Mouse (Mus musculus): ENCODE data around the gene Plac9a. TPM values are rescaled to one million over a fixed set of nuclear protein-coding genes. Genes with fewer than 3 reads are reported as not detected.

The Plac9a gene
- total RNA-seq, 2 experiments from 2014 or later = not detected

DNA sequence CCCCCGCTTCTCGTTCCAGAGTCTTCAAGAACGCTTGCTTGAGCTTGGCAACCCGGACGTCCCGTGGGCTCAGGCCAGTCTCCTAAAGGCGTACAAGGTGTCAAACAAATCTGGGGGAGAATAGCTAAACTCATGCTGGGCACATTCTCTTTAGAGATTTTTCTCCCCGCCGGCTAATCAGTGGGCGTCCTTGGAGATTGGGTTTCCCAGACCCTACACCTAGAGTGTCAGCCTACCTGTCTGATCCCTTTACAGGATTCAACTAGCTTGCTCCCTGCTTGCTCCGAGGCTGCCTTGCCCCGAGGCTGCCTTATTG, 60.3 kb downstream of the Plac9a start:
- Histone ChIP-seq H3K27ac (peak overlapping the region; percentile 83), H3K4me3 (peak overlapping the region; percentile 74)
- TF ChIP-seq CTCF (IDR thresholded peaks at IDR 0.05) = no peak
- intact Hi-C loops (cut with DNase I) = no loop called here
- no peak for DNase-seq (ENCODE audit: extremely low spot score in 1 of 2, low spot score in 2 of 2)

DNA sequence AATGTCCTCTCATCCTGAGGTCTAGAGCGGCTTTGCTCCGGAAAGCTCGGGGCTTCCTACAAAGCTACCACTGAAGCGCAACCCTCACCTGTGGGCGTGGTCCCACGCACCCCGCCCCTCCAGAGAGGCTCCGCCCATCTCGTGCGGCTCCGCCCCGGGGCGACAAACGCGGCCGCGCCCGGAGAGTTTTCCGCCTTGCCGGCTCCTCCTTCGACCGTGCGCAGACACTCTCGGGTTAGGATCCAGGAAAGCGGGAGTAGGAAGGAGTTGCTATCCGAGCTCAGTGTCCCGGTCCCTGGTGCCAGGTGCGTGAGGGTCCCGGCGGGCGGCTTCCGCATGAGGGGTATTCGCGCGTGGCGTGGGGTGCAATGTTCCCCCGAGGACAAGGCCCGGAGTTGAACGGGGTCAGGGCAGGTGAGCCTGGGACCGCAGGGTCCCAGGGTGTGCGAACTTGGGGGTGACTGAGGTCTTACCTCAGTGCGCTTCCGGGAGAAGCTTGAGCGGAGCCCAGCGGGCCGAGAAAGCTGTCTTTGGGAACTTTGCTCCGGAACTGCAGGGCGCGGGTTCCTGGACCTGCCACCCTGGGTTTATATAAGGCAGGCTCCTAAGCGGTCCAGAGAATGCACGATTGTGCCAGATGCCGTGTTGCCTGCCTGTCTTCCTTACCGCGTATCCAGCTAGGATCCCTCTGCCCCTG, 60.8 kb downstream of the Plac9a start, which contains the start of gene Anxa11:
Anxa11 (plus strand) TSS at position 166 of the 697 bp plus-strand sequence.
- TF ChIP-seq CTCF (IDR thresholded peaks at IDR 0.05) = no peak

DNA sequence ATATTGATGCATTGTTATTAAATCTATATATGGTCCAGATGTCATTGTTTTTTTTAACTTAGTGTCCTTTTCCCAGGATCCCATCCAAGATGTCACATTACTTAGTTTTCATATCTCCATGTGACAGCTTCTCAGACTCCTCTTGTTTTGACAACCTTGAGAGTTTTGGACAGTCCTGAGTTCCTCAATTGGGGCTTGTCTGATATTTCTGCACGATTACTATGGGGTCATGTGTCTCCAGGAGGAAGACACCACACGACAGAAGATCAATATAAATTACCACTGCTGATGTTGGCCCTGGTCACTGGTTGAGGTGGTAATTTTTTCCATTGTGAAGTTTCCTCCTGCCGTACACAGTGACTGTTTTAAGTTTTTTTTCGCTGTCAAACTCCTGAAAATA, 61.3 kb downstream of the Plac9a start:
- no peak for DNase-seq (ENCODE audit: extremely low spot score in 1 of 2, low spot score in 2 of 2)
- peak overlapping the region; percentile 74 for H3K4me3 ChIP-seq
- no peak overlapping the region; the same call in 1 of the 2 replicates for H3K27ac ChIP-seq
- TF ChIP-seq CTCF (IDR thresholded peaks at IDR 0.05) = no peak
- intact Hi-C loops (cut with DNase I) = no loop called here

More for the DNA sequence above, 60.8 kb downstream of the Plac9a start, which contains the start of gene Anxa11:
- intact Hi-C loops (cut with DNase I) = no loop called here
- DNase-seq (ENCODE audit: extremely low spot score in 1 of 2, low spot score in 2 of 2) = peak; percentile 74 to 82
- Histone ChIP-seq H3K4me3 (peak within 1 kb of the TSS; percentile 74), H3K27ac (peak within 1 kb of the TSS; percentile 83)

DNA sequence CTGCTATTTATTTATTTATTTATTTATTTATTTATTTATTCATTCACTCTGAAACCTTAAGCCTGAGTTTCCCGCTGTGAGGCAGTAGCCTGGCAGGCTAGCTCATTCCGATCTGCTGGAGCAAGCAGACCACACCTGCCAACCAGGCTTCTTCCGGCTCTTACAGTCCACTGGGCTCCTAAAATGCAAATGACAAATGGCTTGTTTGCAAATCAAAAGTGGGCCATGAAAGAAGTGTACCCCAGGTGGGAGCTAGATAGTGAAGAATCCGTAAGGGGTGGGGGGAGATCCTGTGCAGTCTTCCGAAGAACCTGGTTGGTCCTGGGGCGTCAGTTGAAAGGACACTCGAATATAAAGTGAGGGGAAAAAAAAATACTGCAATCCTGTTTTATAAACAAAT, 61.9 kb downstream of the Plac9a start:
- no peak for DNase-seq (ENCODE audit: extremely low spot score in 1 of 2, low spot score in 2 of 2)
- no peak for TF ChIP-seq CTCF (IDR thresholded peaks at IDR 0.05)
- intact Hi-C loops (cut with DNase I) = no loop called here
- Histone ChIP-seq H3K27ac (no peak overlapping the region), H3K4me3 (no peak overlapping the region)

DNA sequence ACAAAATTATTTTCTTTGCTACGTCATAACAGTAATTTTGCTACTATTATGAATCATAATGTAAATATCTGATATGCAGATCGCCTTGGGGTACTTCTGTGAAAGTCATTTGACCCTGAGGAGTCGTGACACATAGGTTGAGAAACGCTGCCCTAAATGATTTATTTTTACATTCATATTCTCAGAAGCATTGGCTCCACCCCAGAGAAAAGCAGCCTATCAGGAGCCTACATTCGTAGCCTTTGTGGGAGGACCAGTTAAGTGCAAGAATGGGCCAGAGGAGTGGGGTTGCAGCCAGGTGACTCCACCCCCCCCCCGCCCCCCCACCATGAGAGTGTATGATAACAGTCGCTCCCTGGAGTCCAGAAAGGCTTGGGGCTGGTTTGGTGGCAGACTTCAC, 63.1 kb downstream of the Plac9a start:
- H3K4me3 ChIP-seq = no peak overlapping the region
- TF ChIP-seq CTCF (IDR thresholded peaks at IDR 0.05) = no peak
- DNase-seq (ENCODE audit: extremely low spot score in 1 of 2, low spot score in 2 of 2) = no peak
- H3K27ac ChIP-seq = no peak overlapping the region
- intact Hi-C loops (cut with DNase I) = no loop called here

DNA sequence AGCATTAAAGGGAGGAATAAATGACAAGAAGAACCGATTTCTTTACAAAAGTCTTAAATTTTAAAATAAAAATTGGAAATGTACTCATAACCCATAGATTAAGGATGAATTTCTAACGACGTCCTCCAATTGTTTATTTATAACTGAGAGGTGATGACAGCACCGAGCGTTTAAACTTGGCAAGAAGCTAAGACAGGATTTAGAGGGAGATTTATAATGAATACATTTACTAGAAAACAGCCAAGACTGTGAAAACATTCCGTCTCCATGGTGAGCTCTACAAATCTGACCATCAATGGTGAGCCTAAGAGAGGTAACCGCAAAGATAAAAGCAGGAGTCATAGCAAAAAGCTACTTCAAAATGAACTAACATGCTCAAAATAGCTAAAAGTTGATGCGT, 64.5 kb downstream of the Plac9a start:
- DNase-seq (ENCODE audit: extremely low spot score in 1 of 2, low spot score in 2 of 2) = no peak
- intact Hi-C loops (cut with DNase I) = no loop called here
- no peak for TF ChIP-seq CTCF (IDR thresholded peaks at IDR 0.05)

More for the DNA sequence above, 64.5 kb downstream of the Plac9a start:
- H3K27ac ChIP-seq = no peak overlapping the region
- H3K4me3 ChIP-seq = no peak overlapping the region

Other genes with a start within 250 kb of the Plac9a start
- gene Ppif, start 208.9 kb downstream of the Plac9a start, total RNA-seq (2021) = 10 to 100 TPM; 24.0 to 24.3 TPM
- 10 to 100 TPM; 47.0 TPM for gene Zcchc24, start 134.1 kb downstream of the Plac9a start, total RNA-seq (2021)
- gene Anxa11, start 60.9 kb downstream of the Plac9a start, total RNA-seq (2021) = 10 to 100 TPM; 40.4 to 50.7 TPM
- gene Tmem254a, start 24.6 kb upstream of the Plac9a start, total RNA-seq (2021) = 1 to 10 TPM; 5.8 to 6.6 TPM
- not detected for gene Cphx1, start 35.2 kb upstream of the Plac9a start, total RNA-seq (2021)
- gene Duxbl1, start 75.5 kb upstream of the Plac9a start, total RNA-seq (2021) = under 1 TPM in 1 of 2 experiments, not detected in 1; 0.30 TPM
- gene Gm9780, start 139.6 kb upstream of the Plac9a start, total RNA-seq (2021) = 1 to 10 TPM; 2.8 to 6.5 TPM
- gene Tmem254c, start 164.3 kb upstream of the Plac9a start, total RNA-seq (2021) = 10 to 100 TPM; 25.2 to 29.9 TPM
- not detected for gene Cphx2, start 178.4 kb upstream of the Plac9a start, total RNA-seq (2021)
- not detected for gene Cphx3, start 179.2 kb upstream of the Plac9a start, total RNA-seq (2021)
- gene Duxbl2, start 215.2 kb upstream of the Plac9a start, total RNA-seq (2021) = under 1 TPM; 0.59 to 0.72 TPM

Data from left cerebral cortex, adult 2 months (tissue).